Mouse (Mus musculus) CH12.LX (cell line): ENCODE results near the gene Prpf3. TPM values are rescaled to one million over a fixed set of nuclear protein-coding genes. Genes with fewer than 3 reads are reported as not detected.
A peak's percentile ranks its signal among the peaks of the same experiment; 100 is the strongest.

ENCODE experiments used
- DNase-seq: peaks from one replicate; pipeline ENCODE4 v3.0.0-alpha.2; 2013; ENCODE audit errors: extremely low read depth
- H3K27ac ChIP-seq: 2 replicates; pipeline ENCODE4 v1.5.1; 2012; ENCODE audit warnings: low read depth, mild to moderate bottlenecking, control low read depth, moderate library complexity; ENCODE audit not compliant: insufficient read depth
- H3K27me3 ChIP-seq: replicated peaks from 2 replicates; pipeline ENCODE3; 2012; ENCODE audit warnings: inconsistent platforms
- H3K36me3 ChIP-seq, 2 experiments: replicated peaks in 1 of 2; 2 replicates each; pipeline versions ENCODE3 to v1.6.1; 2012; ENCODE audit warnings: inconsistent platforms in 1 of 2, low read length in 1 of 2, mild to moderate bottlenecking in 1 of 2, mixed read lengths in 1 of 2, moderate library complexity in 1 of 2; ENCODE audit not compliant: control insufficient read depth in 1 of 2, insufficient read depth in 1 of 2
- H3K4me1 ChIP-seq, 2 experiments: 2 replicates each; pipeline ENCODE4 v1.6.1; 2012; ENCODE audit warnings: inconsistent platforms in 1 of 2, moderate library complexity in 1 of 2; ENCODE audit not compliant: insufficient read depth in 2 of 2, control insufficient read depth in 1 of 2
- H3K4me2 ChIP-seq: 2 replicates; pipeline ENCODE4 v1.6.1; 2012; ENCODE audit warnings: low read depth, mild to moderate bottlenecking, control low read depth; ENCODE audit not compliant: poor library complexity, insufficient read depth, severe bottlenecking
- H3K4me3 ChIP-seq, 3 experiments: fragments of 150-350 bp in 1 of 3; sonication (generic) in 1 of 3; replicated peaks in 1 of 3; 2 replicates each; pipeline versions ENCODE3 to v1.5.1; 2011 to 2012; ENCODE audit warnings: low read depth in 2 of 3, low read length in 2 of 3, mild to moderate bottlenecking in 2 of 3, moderate library complexity in 2 of 3, control low read depth in 1 of 3, improper control_type of control experiment in 1 of 3, inconsistent platforms in 1 of 3, mixed read lengths in 1 of 3; ENCODE audit not compliant: poor library complexity in 1 of 3
- H3K79me2 ChIP-seq: replicated peaks from 2 replicates; pipeline ENCODE4 v1.6.1; 2012; ENCODE audit warnings: mild to moderate bottlenecking, moderate library complexity; ENCODE audit not compliant: control insufficient read depth, poor library complexity, insufficient read depth, severe bottlenecking; ENCODE audit errors: extremely low read depth
- H3K9ac ChIP-seq: 2 replicates; pipeline ENCODE4 v1.6.1; 2012; ENCODE audit warnings: low read depth, mild to moderate bottlenecking, control low read depth, moderate library complexity; ENCODE audit not compliant: insufficient read depth
- H3K9me3 ChIP-seq: replicated peaks from 2 replicates; pipeline ENCODE3; 2012; ENCODE audit warnings: low read length, inconsistent platforms, mixed read lengths
- BHLHE40 ChIP-seq: IDR thresholded peaks from 2 replicates; pipeline ENCODE4 v1.6.1; 2011; ENCODE audit warnings: mild to moderate bottlenecking, low read depth, low read length, improper control_type of control experiment
- CHD2 ChIP-seq: IDR thresholded peaks from 2 replicates; pipeline ENCODE4 v1.6.1; 2011; ENCODE audit warnings: low read length, improper control_type of control experiment
- E2F4 ChIP-seq: IDR thresholded peaks from 2 replicates; pipeline ENCODE4 v1.6.1; 2011; ENCODE audit warnings: low read depth, low read length, improper control_type of control experiment; ENCODE audit not compliant: insufficient replicate concordance
- ELF1 ChIP-seq: IDR thresholded peaks from 2 replicates; pipeline ENCODE4 v1.6.1; 2014; ENCODE audit warnings: low read depth, mild to moderate bottlenecking, inconsistent platforms, low read length, improper control_type of control experiment
- EP300 ChIP-seq: IDR thresholded peaks from 2 replicates; pipeline ENCODE4 v1.6.1; 2011; ENCODE audit warnings: low read length, improper control_type of control experiment
- ETS1 ChIP-seq: conservative IDR thresholded peaks from 2 replicates; pipeline ENCODE4 v1.6.1; 2012; ENCODE audit warnings: low read depth, mild to moderate bottlenecking, inconsistent platforms, low read length, improper control_type of control experiment, moderate library complexity
- GABPA ChIP-seq: IDR thresholded peaks from 2 replicates; pipeline ENCODE4 v1.6.1; 2012; ENCODE audit warnings: low read depth, low read length, improper control_type of control experiment, inconsistent platforms; ENCODE audit not compliant: insufficient replicate concordance
- HCFC1 ChIP-seq: IDR thresholded peaks from 2 replicates; pipeline ENCODE4 v1.6.1; 2012; ENCODE audit warnings: low read depth, mild to moderate bottlenecking, inconsistent platforms, low read length, improper control_type of control experiment
- IRF4 ChIP-seq: IDR thresholded peaks from 2 replicates; pipeline ENCODE4 v1.6.1; 2014; ENCODE audit warnings: low read depth, mild to moderate bottlenecking, inconsistent platforms, low read length, improper control_type of control experiment
- JUN ChIP-seq: IDR thresholded peaks from 2 replicates; pipeline ENCODE4 v1.6.1; 2011; ENCODE audit warnings: low read depth, mild to moderate bottlenecking, low read length, improper control_type of control experiment, moderate library complexity; ENCODE audit not compliant: insufficient read depth
- JUND ChIP-seq: conservative IDR thresholded peaks from 2 replicates; pipeline ENCODE4 v1.6.1; 2011; ENCODE audit warnings: low read depth, low read length, improper control_type of control experiment
- KAT2A ChIP-seq: IDR thresholded peaks from 2 replicates; pipeline ENCODE4 v1.6.1; 2012; ENCODE audit warnings: low read length, improper control_type of control experiment, inconsistent platforms; ENCODE audit not compliant: insufficient replicate concordance
- MEF2A ChIP-seq: IDR thresholded peaks from 2 replicates; pipeline ENCODE4 v1.6.1; 2014; ENCODE audit warnings: low read depth, mild to moderate bottlenecking, inconsistent platforms, low read length, improper control_type of control experiment, borderline replicate concordance
- MXI1 ChIP-seq: IDR thresholded peaks from 2 replicates; pipeline ENCODE4 v1.6.1; 2011; ENCODE audit warnings: mild to moderate bottlenecking, low read depth, low read length, improper control_type of control experiment
- NELFE ChIP-seq: IDR thresholded peaks from 2 replicates; pipeline ENCODE4 v1.6.1; 2011; ENCODE audit warnings: low read depth, low read length, improper control_type of control experiment
- PAX5 ChIP-seq: IDR thresholded peaks from 2 replicates; pipeline ENCODE4 v1.6.1; 2012; ENCODE audit warnings: low read length, inconsistent platforms, mixed read lengths
- POLR2A ChIP-seq: IDR thresholded peaks from 2 replicates; pipeline ENCODE4 v1.6.1; 2011; ENCODE audit warnings: low read depth, mild to moderate bottlenecking, improper control_type of control experiment, low read length
- POLR2AphosphoS2 ChIP-seq: IDR thresholded peaks from 2 replicates; pipeline ENCODE4 v1.6.1; 2011; ENCODE audit warnings: low read depth, low read length, improper control_type of control experiment
- RCOR1 ChIP-seq: conservative IDR thresholded peaks from 2 replicates; pipeline ENCODE4 v1.6.1; 2012; ENCODE audit warnings: low read depth, mild to moderate bottlenecking, inconsistent platforms, low read length, improper control_type of control experiment
- SIN3A ChIP-seq: IDR thresholded peaks from 2 replicates; pipeline ENCODE4 v1.6.1; 2012; ENCODE audit warnings: low read length, improper control_type of control experiment, inconsistent platforms
- TBP ChIP-seq: conservative IDR thresholded peaks from 2 replicates; pipeline ENCODE4 v1.6.1; 2011; ENCODE audit warnings: low read depth, low read length, improper control_type of control experiment
- TCF12 ChIP-seq: IDR thresholded peaks from 2 replicates; pipeline ENCODE4 v1.6.1; 2014; ENCODE audit warnings: low read depth, mild to moderate bottlenecking, inconsistent platforms, low read length, improper control_type of control experiment
- dilution Hi-C: fragments of 300-500 bp; cut with MboI; formaldehyde crosslinking; loops from 2 replicates; pipeline ENCODE4 v1.14.3; 2020; ENCODE audit warnings: low sequenced_read_pairs; ENCODE audit not compliant: extremely low pct_unique_long_range_greater_than_20kb, extremely low pct_ligation_motif_present
- in situ Hi-C: fragments of 300-500 bp; cut with MboI; formaldehyde crosslinking; loops from 3 replicates; pipeline ENCODE4 v1.14.3; 2019; ENCODE audit warnings: low sequenced_read_pairs, low pct_ligation_motif_present, low pct_unique_long_range_greater_than_20kb, mixed read lengths
- polyA plus RNA-seq: library from polyadenylated mRNA; unstranded; fragments of >175 nt; gene quantifications from 2 replicates; pipeline ENCODE4 v1.2.1, GENCODE M21; 2012; ENCODE audit warnings: low read depth; ENCODE audit not compliant: insufficient read length
- total RNA-seq, 2 experiments: library from RNA; depleted of rRNA; stranded (reverse); fragments of 300-350 nt in 1 of 2; fragments of >200 nt in 1 of 2; gene quantifications; 2 replicates each; pipeline ENCODE4 v1.2.3; 2012 to 2014

Gene Prpf3
- total and polyA plus RNA-seq, 3 experiments = 11.5 to 67.8 (median 27.1) TPM

GRCm38 (mm10) chr3:95891211-95892065 lies 35.8 kb upstream of the Prpf3 start, which contains the start of gene BC028528:
Gene BC028528, minus strand, starts transcription at chr3:95892005.
- H3K27me3 ChIP-seq = no peaks in the 10 kb centered on the region
- H3K36me3 ChIP-seq = peaks cover 18 to 40% of the 10 kb centered on the region in 2 experiments
- peak; percentile 89 for DNase-seq
- H3K27ac ChIP-seq = peak within 1 kb of the TSS; percentile 59; the same call in 1 of the 2 replicates
- no peak; the same call in 1 of the 2 replicates for TF ChIP-seq E2F4
- 0 out of 2 replicates have a peak, but pooled peaks have one; percentile 7 for TF ChIP-seq MEF2A
- TF ChIP-seq ELF1 = peak; percentile 59; the same call in 1 of the 2 replicates
- TF ChIP-seq JUND = no peak
- peak; percentile 61; the same call in 1 of the 2 replicates for TF ChIP-seq TBP
- peak; percentile 62; the same call in 1 of the 2 replicates for TF ChIP-seq KAT2A
- TF ChIP-seq TCF12 = peak; percentile 32; the same call in 1 of the 2 replicates
- TF ChIP-seq SIN3A = 0 out of 2 replicates have a peak, but pooled peaks have one; percentile 41
- TF ChIP-seq NELFE = peak; percentile 39; the same call in 1 of the 2 replicates
- TF ChIP-seq POLR2AphosphoS2 = no peak
- peak; percentile 59 for TF ChIP-seq POLR2A
- TF ChIP-seq CHD2 = no peak
- peak; percentile 50 for TF ChIP-seq IRF4
- TF ChIP-seq PAX5 = no peak
- no peak for TF ChIP-seq RCOR1
- TF ChIP-seq BHLHE40 = no peak
- no peak for TF ChIP-seq ETS1
- TF ChIP-seq MXI1 = no peak
- TF ChIP-seq GABPA = no peak
- peak; percentile 49 for TF ChIP-seq EP300
- TF ChIP-seq JUN = no peak
- TF ChIP-seq HCFC1 = no peak
- TF ChIP-seq, all 38 proteins: peak for 10
- dilution Hi-C loops = no loop called here
- Histone ChIP-seq H3K4me3 (peak within 1 kb of the TSS; percentile 51 to 54 (median 53)), H3K79me2 (peaks cover 16% of the 10 kb centered on the region), H3K4me1 (peaks cover 18 to 61% of the 10 kb centered on the region in 2 experiments), H3K9ac (peak within 1 kb of the TSS; percentile 56), H3K9me3 (no peaks in the 10 kb centered on the region), H3K4me2 (peak within 1 kb of the TSS; percentile 93)
- in situ Hi-C loops = no loop called here
